Mouse (Mus musculus): Measurements from ENCODE around the gene Fam169a. TPM values are rescaled to one million over a fixed set of nuclear protein-coding genes. Genes with fewer than 3 reads are reported as not detected.
"Not testable (repeated sequence)": the region's sequence is repeated elsewhere in the genome, so short reads cannot be mapped to it uniquely, and the experiment has no call there.

Gene Fam169a
- polyA plus RNA-seq, 1 experiment from 2014 or later = 8.9 TPM

- ATAC-seq (replicated peaks; ENCODE audit: low FRiP score) = no peak
- Histone ChIP-seq H3K9ac (ENCODE audit: low read depth, low read length) (no peak overlapping the region), H3K4me3 (ENCODE audit: low read depth, low read length) (no peak overlapping the region), H3K27ac (ENCODE audit: low read depth, low read length) (no peak overlapping the region), H3K27me3 (replicated peaks; ENCODE audit: control insufficient read depth, insufficient read depth, low read length) (no peaks in the 10 kb centered on the region), H3K4me1 (replicated peaks; ENCODE audit: control insufficient read depth, insufficient read depth, low read length) (peaks cover 2% of the 10 kb centered on the region; the same call in 1 of the 2 replicates), H3K36me3 (ENCODE audit: control insufficient read depth, insufficient read depth, low read length) (no peaks in the 10 kb centered on the region), H3K9me3 (ENCODE audit: control insufficient read depth, low read length) (no peaks in the 10 kb centered on the region), H3K4me2 (no peak overlapping the region)
- no peak for DNase-seq (ENCODE audit: low spot score)
- 75% methylated on average over 8 of the region's 8 CpGs for WGBS
These were observed 13.2 kb upstream of the Fam169a start for GRCm38 (mm10) chr13:97053844-97054243.

GRCm38 (mm10) chr13:97057817-97058216 lies 9.3 kb upstream of the Fam169a start:
- H3K4me3 ChIP-seq (ENCODE audit: low read depth, low read length) = no peak overlapping the region
- H3K9me3 ChIP-seq (ENCODE audit: control insufficient read depth, low read length) = no peaks in the 10 kb centered on the region
- H3K4me2 ChIP-seq = no peak overlapping the region
- H3K4me1 ChIP-seq (replicated peaks; ENCODE audit: control insufficient read depth, insufficient read depth, low read length) = peaks cover 2% of the 10 kb centered on the region; the same call in 1 of the 2 replicates
- no peaks in the 10 kb centered on the region for H3K27me3 ChIP-seq (replicated peaks; ENCODE audit: control insufficient read depth, insufficient read depth, low read length)
- no peak overlapping the region for H3K27ac ChIP-seq (ENCODE audit: low read depth, low read length)
- WGBS = 59% methylated on average over 4 of the region's 4 CpGs
- ATAC-seq (replicated peaks; ENCODE audit: low FRiP score) (no peak), DNase-seq (ENCODE audit: low spot score) (no peak)
- no peaks in the 10 kb centered on the region for H3K36me3 ChIP-seq (ENCODE audit: control insufficient read depth, insufficient read depth, low read length)
- no peak overlapping the region for H3K9ac ChIP-seq (ENCODE audit: low read depth, low read length)

- H3K4me1 ChIP-seq (replicated peaks; ENCODE audit: control insufficient read depth, insufficient read depth, low read length) = peaks cover 10% of the 10 kb centered on the region
- H3K9me3 ChIP-seq (ENCODE audit: control insufficient read depth, low read length) = no peaks in the 10 kb centered on the region
- no peak overlapping the region for H3K9ac ChIP-seq (ENCODE audit: low read depth, low read length)
- H3K27ac ChIP-seq (ENCODE audit: low read depth, low read length) = no peak overlapping the region
- H3K4me3 ChIP-seq (ENCODE audit: low read depth, low read length) = no peak overlapping the region
- no peaks in the 10 kb centered on the region for H3K27me3 ChIP-seq (replicated peaks; ENCODE audit: control insufficient read depth, insufficient read depth, low read length)
- H3K36me3 ChIP-seq (ENCODE audit: control insufficient read depth, insufficient read depth, low read length) = no peaks in the 10 kb centered on the region
- no peak overlapping the region for H3K4me2 ChIP-seq
- DNase-seq (ENCODE audit: low spot score) = no peak
- ATAC-seq (replicated peaks; ENCODE audit: low FRiP score) = no peak
- WGBS = 88% methylated on average over 6 of the region's 6 CpGs
These were observed 7.3 kb upstream of the Fam169a start for GRCm38 (mm10) chr13:97059746-97060145.

- WGBS = 69% methylated on average over 5 of the region's 8 CpGs
- Histone ChIP-seq H3K4me1 (replicated peaks; ENCODE audit: control insufficient read depth, insufficient read depth, low read length) (peaks cover 10% of the 10 kb centered on the region), H3K27me3 (replicated peaks; ENCODE audit: control insufficient read depth, insufficient read depth, low read length) (no peaks in the 10 kb centered on the region), H3K9ac (ENCODE audit: low read depth, low read length) (no peak overlapping the region), H3K27ac (ENCODE audit: low read depth, low read length) (no peak overlapping the region), H3K36me3 (ENCODE audit: control insufficient read depth, insufficient read depth, low read length) (no peaks in the 10 kb centered on the region), H3K4me2 (no peak overlapping the region), H3K9me3 (ENCODE audit: control insufficient read depth, low read length) (no peaks in the 10 kb centered on the region), H3K4me3 (ENCODE audit: low read depth, low read length) (no peak overlapping the region)
- ATAC-seq (replicated peaks; ENCODE audit: low FRiP score) = no peak
- no peak for DNase-seq (ENCODE audit: low spot score)
These were observed 6.8 kb upstream of the Fam169a start for GRCm38 (mm10) chr13:97060331-97060730.

GRCm38 (mm10) chr13:97062151-97062550 lies 4.9 kb upstream of the Fam169a start:
- Histone ChIP-seq H3K9ac (ENCODE audit: low read depth, low read length) (no peak overlapping the region), H3K4me2 (no peak overlapping the region), H3K27me3 (replicated peaks; ENCODE audit: control insufficient read depth, insufficient read depth, low read length) (no peaks in the 10 kb centered on the region), H3K9me3 (ENCODE audit: control insufficient read depth, low read length) (no peaks in the 10 kb centered on the region), H3K4me3 (ENCODE audit: low read depth, low read length) (no peak overlapping the region), H3K27ac (ENCODE audit: low read depth, low read length) (no peak overlapping the region), H3K36me3 (ENCODE audit: control insufficient read depth, insufficient read depth, low read length) (no peaks in the 10 kb centered on the region), H3K4me1 (replicated peaks; ENCODE audit: control insufficient read depth, insufficient read depth, low read length) (peaks cover 15% of the 10 kb centered on the region)
- 92% methylated on average over 3 of the region's 3 CpGs for WGBS
- DNase-seq (ENCODE audit: low spot score) (no peak), ATAC-seq (replicated peaks; ENCODE audit: low FRiP score) (no peak)

GRCm38 (mm10) chr13:97063431-97063830 lies 3.7 kb upstream of the Fam169a start:
- no peak for ATAC-seq (replicated peaks; ENCODE audit: low FRiP score)
- Histone ChIP-seq H3K36me3 (ENCODE audit: control insufficient read depth, insufficient read depth, low read length) (no peaks in the 10 kb centered on the region), H3K4me2 (no peak overlapping the region), H3K9me3 (ENCODE audit: control insufficient read depth, low read length) (no peaks in the 10 kb centered on the region), H3K9ac (ENCODE audit: low read depth, low read length) (no peak overlapping the region), H3K4me3 (ENCODE audit: low read depth, low read length) (no peak overlapping the region), H3K27ac (ENCODE audit: low read depth, low read length) (no peak overlapping the region), H3K4me1 (replicated peaks; ENCODE audit: control insufficient read depth, insufficient read depth, low read length) (peaks cover 17% of the 10 kb centered on the region), H3K27me3 (replicated peaks; ENCODE audit: control insufficient read depth, insufficient read depth, low read length) (no peaks in the 10 kb centered on the region)
- 59% methylated on average over 2 of the region's 2 CpGs for WGBS
- no peak for DNase-seq (ENCODE audit: low spot score)

- peak; percentile 18; the same call in 1 of the 2 replicates for ATAC-seq (replicated peaks; ENCODE audit: low FRiP score)
- H3K9me3 ChIP-seq (ENCODE audit: control insufficient read depth, low read length) = no peaks in the 10 kb centered on the region
- H3K4me3 ChIP-seq (ENCODE audit: low read depth, low read length) = peak overlapping the region; percentile 26; the same call in 1 of the 2 replicates
- no peaks in the 10 kb centered on the region for H3K36me3 ChIP-seq (ENCODE audit: control insufficient read depth, insufficient read depth, low read length)
- peak overlapping the region; percentile 71 for H3K9ac ChIP-seq (ENCODE audit: low read depth, low read length)
- peak; percentile 46 for DNase-seq (ENCODE audit: low spot score)
- WGBS = 26% methylated on average over 3 of the region's 3 CpGs
- peak overlapping the region; percentile 74 for H3K27ac ChIP-seq (ENCODE audit: low read depth, low read length)
- H3K27me3 ChIP-seq (replicated peaks; ENCODE audit: control insufficient read depth, insufficient read depth, low read length) = no peaks in the 10 kb centered on the region
- peak overlapping the region; percentile 60 for H3K4me2 ChIP-seq
- peaks cover 17% of the 10 kb centered on the region for H3K4me1 ChIP-seq (replicated peaks; ENCODE audit: control insufficient read depth, insufficient read depth, low read length)
These were observed 2.7 kb upstream of the Fam169a start for GRCm38 (mm10) chr13:97064413-97064812.

- Histone ChIP-seq H3K9ac (ENCODE audit: low read depth, low read length) (peak overlapping the region; percentile 71), H3K27ac (ENCODE audit: low read depth, low read length) (peak overlapping the region; percentile 74)
These were observed 2.1 kb upstream of the Fam169a start for GRCm38 (mm10) chr13:97064844-97065621.

GRCm38 (mm10) chr13:97067691-97068090 lies 605 bp downstream of the Fam169a start:
- Histone ChIP-seq H3K9ac (ENCODE audit: low read depth, low read length) (peak overlapping the region; percentile 59), H3K4me1 (replicated peaks; ENCODE audit: control insufficient read depth, insufficient read depth, low read length) (peaks cover 17% of the 10 kb centered on the region), H3K9me3 (ENCODE audit: control insufficient read depth, low read length) (no peaks in the 10 kb centered on the region)

More at GRCm38 (mm10) chr13:97064844-97065621, 2.1 kb upstream of the Fam169a start:
- peak overlapping the region; percentile 60 for H3K4me2 ChIP-seq
- not testable (repeated sequence) for DNase-seq (ENCODE audit: low spot score); H3K36me3 ChIP-seq (ENCODE audit: control insufficient read depth, insufficient read depth, low read length); H3K27me3 ChIP-seq (replicated peaks; ENCODE audit: control insufficient read depth, insufficient read depth, low read length); H3K9me3 ChIP-seq (ENCODE audit: control insufficient read depth, low read length)
- ATAC-seq (replicated peaks; ENCODE audit: low FRiP score) = peak; percentile 37
- peaks cover 17% of the 10 kb centered on the region for H3K4me1 ChIP-seq (replicated peaks; ENCODE audit: control insufficient read depth, insufficient read depth, low read length)
- H3K4me3 ChIP-seq (ENCODE audit: low read depth, low read length) = peak overlapping the region; percentile 26; the same call in 1 of the 2 replicates
- WGBS = 31% methylated on average over 18 of the region's 18 CpGs

More at GRCm38 (mm10) chr13:97067691-97068090, 605 bp downstream of the Fam169a start:
- DNase-seq (ENCODE audit: low spot score) (no peak), ATAC-seq (replicated peaks; ENCODE audit: low FRiP score) (no peak)
- Histone ChIP-seq H3K27me3 (replicated peaks; ENCODE audit: control insufficient read depth, insufficient read depth, low read length) (no peaks in the 10 kb centered on the region; the same call in 1 of the 2 replicates), H3K36me3 (ENCODE audit: control insufficient read depth, insufficient read depth, low read length) (no peaks in the 10 kb centered on the region), H3K4me3 (ENCODE audit: low read depth, low read length) (peak overlapping the region; percentile 33), H3K4me2 (peak overlapping the region; percentile 64), H3K27ac (ENCODE audit: low read depth, low read length) (peak overlapping the region; percentile 89)
- 27% methylated on average over 6 of the region's 6 CpGs for WGBS
